Mouse (Mus musculus) cerebral cortex, adult 2 months (tissue): ENCODE measurements around the gene Sp2.

Experiments used
- WGBS: fragments of 180-500 bp; shearing (Covaris S2); methylation state at CpG from one replicate; pipeline ENCODE4 v1.1.7; 2018; 5-methylcytosine and 5-hydroxymethylcytosine counted together

Gene Sp2

DNA sequence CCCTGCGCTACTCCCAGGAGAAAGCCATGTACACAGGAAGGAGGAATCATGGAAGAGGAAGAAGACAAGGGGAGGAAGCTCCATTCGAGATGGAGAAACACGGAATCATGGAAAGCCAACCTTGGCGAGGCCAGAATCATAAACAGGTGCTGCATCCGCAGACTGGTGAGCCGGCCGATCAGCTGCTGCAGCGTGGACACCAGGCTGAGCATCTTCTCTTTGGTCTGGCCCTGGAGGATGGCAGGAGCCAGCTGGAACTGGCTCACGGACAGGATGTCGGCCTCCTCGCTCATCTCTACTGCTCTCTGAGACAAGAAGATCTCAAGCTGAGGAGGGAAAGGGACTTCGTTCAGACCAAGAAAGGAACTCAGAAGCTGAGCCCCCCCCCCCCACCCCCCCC is 74.2 kb downstream of the Sp2 start:
- 97% methylated on average over 12 of the region's 12 CpGs for WGBS

DNA sequence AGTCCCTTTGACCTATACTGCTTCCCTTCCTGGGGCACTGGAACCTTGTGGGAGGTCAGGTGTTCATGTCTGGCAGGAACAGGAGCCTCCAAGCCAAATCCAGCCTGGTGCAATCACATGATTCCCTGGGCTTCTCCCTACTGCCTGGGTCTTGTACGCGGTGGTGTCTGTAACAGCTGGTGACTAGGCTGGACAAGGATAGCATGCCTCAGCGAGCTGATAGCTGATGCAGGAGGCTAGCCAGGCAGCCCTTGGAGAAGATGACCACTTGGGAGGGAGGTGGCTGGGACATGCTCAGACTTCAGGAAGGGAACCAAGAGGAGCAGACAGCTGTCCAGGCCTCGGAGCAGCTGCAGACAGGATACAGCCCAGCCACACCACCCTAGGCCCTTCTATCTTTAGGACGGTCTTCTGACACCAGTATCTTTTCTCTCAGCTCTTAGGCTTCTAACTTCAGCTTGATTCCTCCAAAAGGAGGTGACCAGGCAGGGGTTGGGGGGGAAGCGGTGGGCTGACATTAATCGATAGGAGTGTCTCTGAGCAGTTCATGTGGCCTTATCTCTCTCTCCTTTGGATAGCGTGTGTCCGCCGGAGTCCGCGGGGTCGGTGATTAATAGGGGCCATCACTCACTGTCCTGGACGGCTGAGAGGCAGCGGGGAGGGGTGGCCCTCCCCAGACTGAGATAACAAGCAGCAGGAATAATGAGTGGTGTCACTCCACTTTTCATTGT is 76.2 kb downstream of the Sp2 start:
- 84% methylated on average over 15 of the region's 15 CpGs for WGBS
